Mouse (Mus musculus) hindbrain, embryonic 13.5 days (tissue): ENCODE measurements at regions not wholly inside any gene's neighbourhood (a gene's known extent, or its start where the extent isn't known, plus 50 kb on each side); places are given as distances from the start of the nearest gene placed in this dataset.

Source experiments
- ATAC-seq: fragments of 200-750 bp; cut with Nextera tagmentation; 2 replicates; pipeline ENCODE4 v1.8.0; 2017; ENCODE audit warnings: moderate TSS enrichment; ENCODE audit not compliant: low FRiP score
- H3K27ac ChIP-seq: fragments of 300-500 bp; sonication (generic); 2 replicates; pipeline ENCODE4 v1.5.1; 2015; ENCODE audit warnings: inconsistent platforms, mild to moderate bottlenecking, moderate library complexity
- H3K27me3 ChIP-seq: fragments of 300-500 bp; sonication (generic); 2 replicates; pipeline ENCODE4 v1.6.1; 2015; ENCODE audit warnings: mild to moderate bottlenecking, inconsistent platforms
- H3K36me3 ChIP-seq: fragments of 300-500 bp; sonication (generic); 2 replicates; pipeline ENCODE4 v1.6.1; 2015; ENCODE audit warnings: mild to moderate bottlenecking, inconsistent platforms
- H3K4me1 ChIP-seq: fragments of 300-500 bp; sonication (generic); replicated peaks from 2 replicates; pipeline ENCODE4 v1.6.1; 2015; ENCODE audit warnings: inconsistent platforms
- H3K4me2 ChIP-seq: fragments of 300-500 bp; sonication (generic); 2 replicates; pipeline ENCODE4 v1.6.1; 2015; ENCODE audit warnings: inconsistent platforms, mild to moderate bottlenecking, moderate library complexity
- H3K4me3 ChIP-seq: fragments of 300-500 bp; sonication (generic); 2 replicates; pipeline ENCODE4 v1.5.1; 2015; ENCODE audit warnings: mild to moderate bottlenecking, inconsistent platforms
- H3K9ac ChIP-seq: fragments of 300-500 bp; sonication (generic); 2 replicates; pipeline ENCODE4 v1.6.1; 2015; ENCODE audit warnings: mild to moderate bottlenecking, inconsistent platforms
- H3K9me3 ChIP-seq: fragments of 300-500 bp; sonication (generic); 2 replicates; pipeline ENCODE4 v1.6.1; 2016; ENCODE audit warnings: inconsistent platforms
- WGBS: fragments of 180-500 bp; shearing (Covaris S2); methylation state at CpG from one replicate; pipeline ENCODE4 v1.1.7; 2015; 5-methylcytosine and 5-hydroxymethylcytosine counted together

GRCm38 (mm10) chr3:19046610-19047009 is 581.9 kb downstream of the 1700064H15Rik start:
- H3K4me1 ChIP-seq = no peaks in the 10 kb centered on the region
- H3K4me2 ChIP-seq = no peak overlapping the region
- WGBS = 73% methylated on average over 1 of the region's 1 CpGs
- no peak overlapping the region for H3K9ac ChIP-seq
- no peak for ATAC-seq
- no peak overlapping the region for H3K4me3 ChIP-seq
- no peaks in the 10 kb centered on the region for H3K9me3 ChIP-seq
- H3K36me3 ChIP-seq = no peaks in the 10 kb centered on the region
- H3K27me3 ChIP-seq = no peaks in the 10 kb centered on the region
- H3K27ac ChIP-seq = no peak overlapping the region

GRCm38 (mm10) chr3:19055961-19056360 is 572.5 kb downstream of the 1700064H15Rik start:
- WGBS = 71% methylated on average over 3 of the region's 3 CpGs
- no peaks in the 10 kb centered on the region for H3K36me3 ChIP-seq

GRCm38 (mm10) chr3:19056623-19057022 is 571.9 kb downstream of the 1700064H15Rik start:
- H3K4me1 ChIP-seq = peaks cover 8% of the 10 kb centered on the region
- peak; percentile 33; the same call in 1 of the 2 replicates for ATAC-seq

More at GRCm38 (mm10) chr3:19055961-19056360, 572.5 kb downstream of the 1700064H15Rik start:
- H3K27me3 ChIP-seq = peaks cover 10% of the 10 kb centered on the region; the same call in 1 of the 2 replicates
- no peak overlapping the region for H3K4me3 ChIP-seq
- no peaks in the 10 kb centered on the region for H3K9me3 ChIP-seq
- ATAC-seq = no peak
- H3K4me1 ChIP-seq = peaks cover 8% of the 10 kb centered on the region
- no peak overlapping the region for H3K9ac ChIP-seq
- no peak overlapping the region for H3K27ac ChIP-seq
- H3K4me2 ChIP-seq = no peak overlapping the region

DNA sequence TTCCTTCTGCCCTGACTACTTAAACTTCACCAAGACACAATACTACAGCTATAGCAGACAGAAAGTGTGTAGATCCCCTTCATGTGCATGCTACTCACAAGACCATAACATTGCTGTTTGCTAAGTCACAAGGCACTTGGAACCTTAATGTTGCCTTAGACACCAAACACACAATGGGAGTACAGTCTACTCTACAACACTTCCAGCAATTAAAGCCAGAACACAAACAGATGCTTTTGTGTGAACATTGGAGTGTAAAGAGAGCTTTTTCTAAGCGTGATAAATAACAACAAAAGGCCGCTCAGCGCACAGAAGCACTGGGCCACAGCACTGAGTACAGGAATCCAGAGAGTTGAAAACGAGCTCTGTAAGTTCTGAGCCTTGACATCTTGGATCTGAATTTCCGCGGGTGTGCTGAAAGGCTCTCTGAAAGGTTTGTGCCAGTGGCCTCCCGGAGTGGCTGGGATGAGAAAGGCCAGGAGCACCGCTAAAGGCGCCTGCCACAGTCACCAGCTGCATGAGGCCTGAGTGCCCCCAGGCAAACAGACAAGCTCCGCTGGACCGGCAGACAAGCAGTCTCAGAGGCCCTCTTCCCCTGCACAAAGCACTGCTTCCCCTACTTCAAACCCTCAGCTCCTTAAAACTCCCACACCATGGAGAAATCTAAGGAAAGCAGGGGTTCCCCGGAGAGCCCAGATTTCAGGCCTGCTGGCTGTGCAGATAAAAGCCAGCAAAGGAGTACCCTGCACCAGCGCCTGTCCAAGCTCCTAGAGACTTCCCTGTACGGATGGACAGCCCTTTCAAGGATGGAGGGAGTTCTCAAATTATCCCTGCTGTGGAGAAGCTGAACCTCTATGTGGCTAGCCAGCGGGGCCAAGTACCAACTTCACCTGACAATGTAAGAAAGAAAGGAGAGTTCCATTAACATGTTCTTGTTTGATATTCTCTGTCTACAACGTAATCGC is 568.3 kb downstream of the 1700064H15Rik start:
- no peak overlapping the region for H3K9ac ChIP-seq
- H3K9me3 ChIP-seq = no peaks in the 10 kb centered on the region
- 28% methylated on average over 17 of the region's 17 CpGs for WGBS
- peaks cover 18% of the 10 kb centered on the region; the same call in 1 of the 2 replicates for H3K27me3 ChIP-seq
- peak; percentile 58 for ATAC-seq
- no peaks in the 10 kb centered on the region for H3K36me3 ChIP-seq
- no peak overlapping the region for H3K4me2 ChIP-seq
- peaks cover 8% of the 10 kb centered on the region for H3K4me1 ChIP-seq
- no peak overlapping the region for H3K4me3 ChIP-seq
- no peak overlapping the region; the same call in 1 of the 2 replicates for H3K27ac ChIP-seq

More at GRCm38 (mm10) chr3:19056623-19057022, 571.9 kb downstream of the 1700064H15Rik start:
- H3K27ac ChIP-seq = no peak overlapping the region
- WGBS = 22% methylated on average over 9 of the region's 9 CpGs
- H3K4me3 ChIP-seq = no peak overlapping the region
- no peaks in the 10 kb centered on the region for H3K36me3 ChIP-seq
- H3K9me3 ChIP-seq = no peaks in the 10 kb centered on the region
- H3K9ac ChIP-seq = no peak overlapping the region
- H3K4me2 ChIP-seq = no peak overlapping the region
- H3K27me3 ChIP-seq = peaks cover 10% of the 10 kb centered on the region; the same call in 1 of the 2 replicates

DNA sequence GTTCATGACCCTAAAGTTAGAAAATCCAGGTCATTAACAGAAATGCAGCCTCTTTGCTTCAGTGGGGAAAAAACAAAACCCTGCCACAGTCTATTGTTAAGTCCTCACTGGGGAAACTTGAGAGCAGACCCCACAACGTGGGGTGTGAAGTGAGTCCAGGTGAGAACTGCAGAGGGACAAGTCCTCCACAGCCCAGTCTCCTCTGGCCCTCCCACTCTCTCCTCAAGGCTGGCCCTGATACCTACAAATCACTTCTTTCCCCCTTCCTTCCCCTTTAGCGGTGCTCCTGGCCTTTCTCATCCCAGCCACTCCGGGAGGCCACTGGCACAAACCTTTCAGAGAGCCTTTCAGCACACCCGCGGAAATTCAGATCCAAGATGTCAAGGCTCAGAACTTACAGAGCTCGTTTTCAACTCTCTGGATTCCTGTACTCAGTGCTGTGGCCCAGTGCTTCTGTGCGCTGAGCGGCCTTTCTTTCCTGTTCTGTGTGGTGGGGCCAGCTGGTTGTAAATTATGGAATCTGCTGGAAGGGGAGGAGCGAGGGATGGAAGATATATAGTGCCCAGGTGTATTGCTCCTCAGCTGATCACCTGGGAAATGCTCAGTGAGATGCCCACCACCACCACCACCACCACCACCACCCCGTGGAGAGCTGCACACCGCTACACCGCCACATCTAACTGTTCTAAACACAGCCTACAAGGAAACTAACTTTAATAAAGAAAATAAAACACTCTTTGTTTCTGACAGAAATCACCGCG is 566.8 kb downstream of the 1700064H15Rik start:
- H3K27ac ChIP-seq = no peak overlapping the region
- no peak overlapping the region for H3K9ac ChIP-seq
- H3K4me3 ChIP-seq = no peak overlapping the region
- H3K4me2 ChIP-seq = no peak overlapping the region
- WGBS = 44% methylated on average over 14 of the region's 14 CpGs
- H3K4me1 ChIP-seq = peaks cover 8% of the 10 kb centered on the region
- ATAC-seq = peak; percentile 77
- no peaks in the 10 kb centered on the region for H3K36me3 ChIP-seq
- H3K27me3 ChIP-seq = peaks cover 18% of the 10 kb centered on the region; the same call in 1 of the 2 replicates
- no peaks in the 10 kb centered on the region for H3K9me3 ChIP-seq

DNA sequence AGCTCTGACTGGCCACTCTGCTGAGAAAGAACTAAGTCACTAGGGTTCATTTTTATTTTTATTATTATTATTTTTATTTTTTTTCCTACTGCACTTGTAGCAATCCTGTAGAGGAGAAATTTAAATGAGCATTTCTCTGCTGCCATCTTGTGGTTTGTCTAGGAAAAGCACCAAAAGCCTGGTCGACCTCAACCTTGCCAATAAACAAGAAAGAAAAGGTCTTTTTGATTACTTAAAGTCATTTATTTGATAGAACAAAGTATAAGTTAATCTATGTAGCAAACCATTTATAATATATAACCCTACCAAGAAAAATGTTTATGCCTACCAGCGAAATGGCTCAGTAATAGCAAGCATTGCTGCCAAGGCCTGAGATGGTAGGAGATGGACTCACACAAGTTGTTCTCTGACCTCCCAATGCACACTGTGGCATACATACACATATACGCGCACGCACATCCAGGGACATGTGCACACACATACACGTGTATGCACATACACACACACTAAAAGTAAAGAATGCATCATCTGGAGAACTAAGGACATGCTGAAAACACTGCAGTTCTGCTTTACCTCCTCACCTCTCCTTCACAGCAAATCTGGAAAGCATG is 566.1 kb downstream of the 1700064H15Rik start:
- WGBS = 41% methylated on average over 6 of the region's 6 CpGs
- Histone ChIP-seq H3K27ac (no peak overlapping the region), H3K9ac (no peak overlapping the region), H3K9me3 (no peaks in the 10 kb centered on the region), H3K4me2 (no peak overlapping the region), H3K4me1 (peaks cover 8% of the 10 kb centered on the region), H3K27me3 (peaks cover 18% of the 10 kb centered on the region; the same call in 1 of the 2 replicates), H3K36me3 (no peaks in the 10 kb centered on the region), H3K4me3 (no peak overlapping the region)
- peak; percentile 72 for ATAC-seq

GRCm38 (mm10) chr3:19067141-19067757 is 561.2 kb downstream of the 1700064H15Rik start:
- no peak overlapping the region for H3K4me2 ChIP-seq
- no peak overlapping the region for H3K27ac ChIP-seq
- 0 out of 2 replicates have a peak, but pooled peaks cover 8% of the 10 kb centered on the region for H3K27me3 ChIP-seq
- 82% methylated on average over 3 of the region's 3 CpGs for WGBS
- H3K9me3 ChIP-seq = no peaks in the 10 kb centered on the region
- H3K4me3 ChIP-seq = no peak overlapping the region
- ATAC-seq = no peak
- no peaks in the 10 kb centered on the region for H3K36me3 ChIP-seq
- H3K9ac ChIP-seq = no peak overlapping the region
- no peaks in the 10 kb centered on the region for H3K4me1 ChIP-seq
